Mouse (Mus musculus) kidney, postnatal 10 days (tissue): Measurements from ENCODE around the gene Rab5a.
"Not testable (repeated sequence)": the region's sequence is repeated elsewhere in the genome, so short reads cannot be mapped to it uniquely, and the experiment has no call there.

Experiments
- DNase-seq: peaks from one replicate; pipeline ENCODE4 v3.0.0; 2021; ENCODE audit warnings: mixed read lengths

Rab5a gene

DNA sequence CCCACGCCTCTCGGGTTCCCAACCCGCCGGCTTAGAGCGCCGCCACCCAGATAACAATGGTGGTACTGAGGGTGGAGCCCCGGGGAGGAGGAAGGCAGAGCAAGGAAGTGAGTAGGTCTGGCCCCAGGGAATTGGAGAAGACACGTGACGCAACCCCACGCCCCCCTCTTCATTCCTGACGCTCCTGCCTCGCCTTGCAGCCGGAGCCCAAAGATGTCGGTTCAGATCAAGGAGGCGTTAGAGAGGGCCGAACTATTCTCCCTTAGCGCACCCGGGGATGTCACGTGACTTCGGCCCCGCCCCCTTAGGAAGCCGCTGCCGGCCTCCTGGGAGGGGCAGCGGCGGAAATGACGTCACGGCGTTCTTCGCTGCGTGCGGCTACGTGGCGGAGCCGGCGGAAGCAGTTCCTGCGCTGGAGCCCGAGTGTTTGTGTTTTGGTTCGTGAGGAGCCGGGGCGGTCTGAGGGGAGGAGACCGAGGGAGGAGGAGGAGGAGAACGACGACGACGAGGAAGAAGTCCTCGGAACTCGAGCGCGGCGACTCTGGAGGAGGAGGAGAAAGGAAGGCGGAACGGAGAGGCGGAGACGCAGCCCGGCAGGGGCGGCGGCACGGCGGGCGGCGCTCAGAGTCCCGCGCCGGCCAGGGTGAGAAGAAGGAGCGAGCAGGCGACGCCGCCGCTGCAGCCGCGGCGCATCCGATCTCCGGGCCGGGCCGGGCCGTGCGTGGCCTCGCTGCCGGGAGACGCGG, at the start of gene Rab5a:
Rab5a (plus strand) TSS at position 377 of the 746 bp plus-strand sequence.
- peak; percentile 100 for DNase-seq

DNA sequence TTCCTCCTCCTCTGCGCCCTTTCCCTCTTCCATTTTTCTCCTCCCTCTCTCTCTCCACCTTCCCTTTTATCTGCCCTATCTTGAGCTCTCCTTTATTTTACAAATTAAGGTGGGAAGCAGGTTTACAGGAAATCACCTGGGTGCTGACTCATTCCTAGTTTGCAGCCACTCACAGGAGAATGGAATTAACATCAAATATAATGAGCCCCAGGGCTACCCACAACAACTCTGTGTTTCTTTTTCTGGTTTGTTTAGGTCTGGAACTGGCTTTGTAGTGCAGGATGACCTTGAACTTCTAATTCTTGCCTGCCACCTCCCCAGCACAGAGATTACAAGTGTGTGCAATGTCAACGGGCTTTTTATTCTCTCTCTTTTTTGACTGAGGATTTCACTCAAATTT, 22.9 kb upstream of the Rab5a start:
- DNase-seq: no peak

- DNase-seq: no peak
These were observed 22.3 kb upstream of the Rab5a start for GRCm38 (mm10) chr17:53456742-53457141.

- peak; percentile 94 for DNase-seq
These were observed 16.2 kb upstream of the Rab5a start, which contains the start of gene Efhb for GRCm38 (mm10) chr17:53462603-53463495. Gene Efhb, minus strand, starts transcription at chr17:53463321.

DNA sequence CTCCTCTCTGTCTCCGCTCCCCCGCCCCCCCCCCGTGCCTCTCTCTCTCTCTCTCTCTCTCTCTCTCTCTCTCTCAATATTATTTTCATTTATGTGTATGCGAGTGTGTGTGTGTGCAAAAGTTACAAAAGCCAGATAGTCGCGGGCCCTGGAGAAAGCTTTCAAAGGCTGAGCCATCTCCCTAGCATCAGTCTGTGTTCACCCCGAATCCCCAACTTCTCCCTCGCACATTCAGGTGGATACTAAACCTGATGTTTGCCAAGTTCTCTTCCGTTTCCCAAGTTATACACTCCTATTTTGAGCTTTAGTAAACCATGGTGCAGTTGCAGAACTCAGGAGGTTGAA, 15.6 kb upstream of the Rab5a start:
- no peak for DNase-seq

DNA sequence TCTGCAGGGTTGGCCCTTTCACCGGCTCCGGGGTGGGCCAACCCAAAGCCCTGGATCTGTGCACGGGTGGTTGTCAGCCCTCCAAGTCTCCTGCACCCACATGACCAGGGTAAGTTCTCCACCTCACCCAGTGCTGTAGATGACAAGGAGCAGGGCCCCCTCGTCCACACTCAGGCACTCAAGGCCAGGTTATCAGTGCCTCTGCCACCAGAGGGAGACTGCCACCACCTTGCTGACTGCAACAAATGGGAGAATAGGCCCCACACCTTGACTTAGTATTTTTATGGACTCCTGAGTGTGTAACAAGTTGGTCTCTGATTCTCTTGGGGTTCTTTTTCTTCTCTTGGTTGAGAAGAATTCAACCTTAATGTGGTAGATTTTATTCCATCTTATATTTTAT, 13.5 kb upstream of the Rab5a start:
- DNase-seq: peak; percentile 25

DNA sequence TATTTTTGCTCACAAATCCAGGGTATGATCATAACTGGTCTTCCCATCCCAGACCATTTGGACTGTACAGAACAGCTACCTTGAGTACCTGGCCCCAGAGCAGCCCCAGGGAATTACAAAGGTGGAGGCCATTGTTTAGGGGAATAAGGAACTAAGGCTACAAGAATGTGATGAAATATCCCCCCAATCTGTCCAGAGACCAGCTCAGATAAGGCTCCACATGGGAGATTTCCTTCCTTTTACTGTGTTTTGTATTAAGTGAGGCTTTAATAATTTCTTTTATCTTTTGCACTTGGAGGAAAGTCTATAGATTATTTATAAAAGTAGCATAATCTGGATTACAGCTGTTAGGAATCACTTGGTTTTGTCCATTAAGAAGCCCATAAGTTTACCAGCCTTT, 10.3 kb upstream of the Rab5a start:
- DNase-seq: no peak

DNA sequence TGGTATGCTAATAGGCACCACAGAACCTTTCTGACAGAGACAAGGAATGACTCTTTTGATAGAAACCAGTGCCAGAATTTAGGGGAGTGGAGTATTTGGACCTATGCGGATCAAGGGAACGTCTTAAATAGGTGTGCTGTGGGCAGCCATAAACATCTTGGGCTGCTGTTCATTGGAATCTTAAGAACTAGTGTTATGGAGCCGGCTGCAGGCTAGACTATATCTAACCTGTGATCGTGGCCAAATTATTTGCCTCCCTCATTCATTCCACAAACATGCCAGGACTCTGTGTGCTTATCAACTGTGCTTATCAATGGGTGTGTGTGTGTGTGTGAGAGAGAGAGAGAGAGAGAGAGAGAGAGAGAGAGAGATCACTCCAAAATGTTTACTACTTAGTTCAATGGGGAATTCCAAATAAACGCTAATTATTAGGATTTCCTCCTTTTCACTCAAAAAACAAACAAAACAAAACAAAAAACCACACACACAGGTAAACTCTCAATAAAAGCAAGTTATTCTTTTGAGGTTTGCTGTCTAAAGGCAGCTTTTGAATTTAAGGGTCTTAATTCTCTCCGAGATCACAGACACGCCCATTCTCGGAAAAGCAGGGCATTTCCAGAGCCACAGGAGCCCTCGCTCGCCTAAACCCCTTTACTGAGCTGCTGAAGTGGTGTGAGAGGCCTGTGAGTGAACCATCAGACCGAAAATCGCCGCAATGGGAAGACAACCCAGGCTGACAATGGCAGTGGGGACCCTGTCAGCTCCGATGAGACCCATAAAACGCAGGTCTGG, 772 bp upstream of the Rab5a start:
- no peak for DNase-seq

DNA sequence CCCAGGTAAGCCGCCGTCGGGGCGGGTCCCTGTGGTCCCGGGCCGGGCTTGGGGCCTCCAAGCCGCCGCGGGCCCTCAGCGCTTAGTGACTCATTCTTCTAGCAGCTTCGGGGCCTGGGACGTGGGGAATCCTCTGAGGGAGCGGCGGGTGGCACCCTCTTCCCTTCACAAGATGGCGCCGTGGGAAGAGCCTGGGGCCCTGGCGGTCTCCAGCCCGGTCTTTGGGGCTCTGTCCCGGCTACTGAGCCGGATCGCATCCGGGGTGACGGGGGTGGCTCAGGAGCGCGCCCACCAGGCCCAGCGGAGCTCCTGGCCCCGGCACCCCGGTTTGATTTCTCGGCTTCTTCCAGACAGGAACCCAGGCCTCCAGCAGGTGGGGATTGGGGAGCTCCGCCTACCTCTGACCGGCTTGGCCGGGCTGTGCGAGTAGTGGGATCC, 589 bp downstream of the Rab5a start:
- DNase-seq: peak; percentile 74

GRCm38 (mm10) chr17:53480433-53480832, 1.4 kb downstream of the Rab5a start:
- DNase-seq: no peak

GRCm38 (mm10) chr17:53488291-53489006, 9.4 kb downstream of the Rab5a start:
- DNase-seq: no peak

DNA sequence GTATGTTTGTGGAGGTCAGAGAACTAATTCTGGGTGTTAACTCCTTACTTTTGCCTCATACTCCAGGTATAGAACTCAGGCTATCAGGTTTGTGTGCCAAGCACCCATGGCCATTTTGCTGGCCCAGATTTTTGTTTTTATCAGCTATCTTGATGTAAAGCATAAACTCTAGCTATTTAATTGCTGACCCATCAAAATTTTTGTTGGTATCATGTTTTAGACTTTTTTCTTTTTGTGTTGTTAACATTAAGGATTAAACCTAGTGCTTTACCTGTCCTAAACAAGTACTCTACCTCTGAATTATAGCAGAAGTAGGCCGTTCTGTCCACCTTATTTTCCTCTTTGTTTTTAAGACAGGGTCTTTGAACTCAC, 10.0 kb downstream of the Rab5a start:
- DNase-seq: no peak

DNA sequence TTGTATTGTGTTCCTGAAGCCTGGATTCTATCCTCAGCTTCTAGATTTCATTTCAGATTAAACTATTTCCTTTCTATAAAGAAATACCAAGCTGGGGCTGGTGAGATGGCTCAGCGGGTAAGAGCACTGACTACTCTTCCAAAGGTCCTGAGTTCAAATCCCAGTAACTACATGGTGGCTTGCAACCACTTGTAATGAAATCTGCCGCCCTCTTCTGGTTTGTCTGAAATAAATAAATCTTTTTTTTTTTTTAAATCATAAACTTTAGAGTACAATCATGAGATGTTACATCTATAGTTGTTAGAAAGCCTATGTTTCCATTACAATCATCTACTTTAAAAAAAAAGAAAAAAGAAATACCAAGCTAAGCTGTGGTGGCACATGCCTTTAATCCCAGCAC, 23.9 kb downstream of the Rab5a start:
- no peak for DNase-seq

DNA sequence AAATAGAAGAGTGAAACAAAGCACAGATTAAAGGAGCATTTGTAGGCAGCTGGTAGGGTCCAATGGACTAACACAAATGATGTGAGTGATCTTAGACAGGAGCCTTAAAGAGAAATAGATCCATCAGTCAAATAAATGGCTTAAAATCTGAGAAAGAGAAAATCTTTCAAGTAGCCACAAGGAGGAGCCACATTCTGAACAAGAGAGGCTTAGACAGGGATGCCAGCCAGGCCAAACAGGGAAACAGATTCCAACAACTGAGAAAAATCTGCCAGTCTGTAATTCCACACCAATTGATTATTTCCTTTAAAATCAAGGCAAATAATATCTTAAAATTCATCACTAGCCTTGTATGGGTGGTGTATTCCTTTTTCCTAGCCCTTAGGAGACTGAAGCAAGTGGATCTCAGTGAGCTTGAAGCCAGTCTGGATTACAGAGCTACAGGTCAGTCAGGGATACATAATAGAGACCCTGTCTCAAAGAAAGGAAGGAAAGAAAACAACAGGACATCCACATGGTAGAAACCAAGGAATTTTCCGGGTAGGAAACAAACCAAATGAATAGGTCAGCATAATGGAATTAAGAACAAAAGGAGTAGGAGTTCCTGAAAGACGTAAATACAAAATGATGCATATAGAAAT, 33.4 kb downstream of the Rab5a start:
- peak; percentile 25 for DNase-seq

DNA sequence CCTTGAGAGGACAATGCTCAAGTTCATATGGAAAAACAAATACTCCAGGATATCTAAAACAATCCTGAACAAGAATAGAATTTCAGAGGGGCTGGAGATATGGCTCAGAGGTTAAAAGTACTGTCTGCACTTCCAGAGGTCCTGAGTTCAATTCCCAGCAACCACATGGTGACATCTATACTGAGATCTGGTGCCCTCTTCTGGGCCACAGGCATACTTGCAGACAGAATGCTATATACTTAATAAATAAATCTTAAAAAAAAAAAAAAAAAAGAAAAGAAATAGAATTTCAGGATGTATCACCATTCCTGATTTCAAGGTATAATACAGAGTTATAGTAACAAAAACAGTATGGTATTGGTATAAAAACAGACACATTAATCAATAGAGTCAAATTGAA, 40.3 kb downstream of the Rab5a start:
- DNase-seq: no peak

GRCm38 (mm10) chr17:53520509-53520908, 41.5 kb downstream of the Rab5a start:
- DNase-seq: no peak

- DNase-seq: no peak
These were observed 49.0 kb downstream of the Rab5a start for GRCm38 (mm10) chr17:53528034-53528433.

- DNase-seq: no peak
These were observed 52.1 kb downstream of the Rab5a start for GRCm38 (mm10) chr17:53531160-53531559.

- DNase-seq: peak; percentile 16
These were observed 53.4 kb downstream of the Rab5a start for GRCm38 (mm10) chr17:53532425-53532824.

DNA sequence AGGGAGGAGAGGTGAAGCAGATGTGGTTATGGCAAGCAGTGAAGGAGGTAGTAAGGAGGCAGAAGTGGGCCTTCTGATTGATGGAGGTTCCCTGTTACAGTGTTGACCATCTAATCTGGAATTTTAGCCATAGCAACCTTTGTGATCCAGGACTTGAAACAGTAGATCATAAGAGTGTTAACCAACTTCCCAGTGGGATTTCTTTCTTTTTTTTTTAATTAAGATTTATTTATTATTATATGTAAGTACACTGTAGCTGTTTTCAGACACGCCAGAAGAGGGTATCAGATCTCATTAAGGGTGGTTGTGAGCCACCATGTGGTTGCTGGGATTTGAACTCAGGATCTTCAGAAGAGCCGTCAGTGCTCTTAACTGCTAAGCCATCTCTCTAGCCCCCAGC, 60.3 kb downstream of the Rab5a start, which contains the start of gene Pp2d1:
Pp2d1 (minus strand) TSS at position 101 of the 400 bp plus-strand sequence.
- DNase-seq: not testable (repeated sequence)

DNA sequence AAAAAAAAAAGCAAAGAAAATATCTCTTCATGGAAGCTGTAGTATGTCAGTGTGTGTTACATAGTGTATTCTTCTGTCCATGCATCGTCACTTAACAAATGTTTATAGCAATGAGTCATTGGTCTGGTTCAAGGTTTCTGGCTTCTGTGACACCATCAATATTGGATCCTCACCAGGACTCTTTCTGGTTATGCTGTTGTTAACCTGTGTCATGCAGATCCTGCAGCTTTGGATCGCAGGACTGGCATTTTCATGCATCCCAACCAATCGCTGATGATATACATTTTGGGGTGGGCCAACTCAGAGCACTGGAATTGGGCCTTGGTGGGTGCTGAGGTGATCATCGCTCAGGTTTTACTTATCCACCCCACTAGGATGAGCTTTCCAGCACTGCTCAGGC, 63.5 kb downstream of the Rab5a start:
- no peak for DNase-seq
